Mouse (Mus musculus) liver, adult 2 months (tissue): Measurements from ENCODE around the gene Atmin.

Source experiments
- CTCF ChIP-seq: fragments of 200-500 bp; IDR thresholded peaks from 2 replicates; pipeline ENCODE4 v1.5.1; 2011; ENCODE audit warnings: low read depth, low read length, control low read depth
- POLR2A ChIP-seq: fragments of 200-500 bp; IDR thresholded peaks from 2 replicates; pipeline ENCODE4 v1.6.1; 2011; ENCODE audit warnings: low read length, control low read depth; ENCODE audit not compliant: insufficient read depth; ENCODE audit errors: extremely low read depth

DNA sequence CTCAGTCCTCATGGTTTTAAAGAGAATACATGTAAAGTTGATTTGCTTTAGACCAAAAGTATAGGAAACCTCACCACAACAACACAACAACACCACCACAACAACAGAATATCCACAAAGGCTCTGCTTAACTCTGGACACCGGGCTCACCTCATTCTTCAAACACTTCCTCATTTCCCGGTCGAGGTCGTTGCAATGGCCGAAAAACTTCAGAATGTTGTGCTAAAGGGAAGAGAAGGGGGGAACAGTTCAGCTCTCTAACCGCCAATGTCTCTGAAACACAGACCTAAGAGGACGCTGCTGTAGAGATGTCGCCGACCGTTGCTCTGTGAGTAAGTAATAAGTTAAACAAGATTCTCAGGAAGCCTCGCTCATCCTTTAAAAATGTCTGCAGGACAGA, 49.3 kb upstream of the Atmin start:
- no peak for TF ChIP-seq POLR2A
- TF ChIP-seq CTCF: no peak
